Mouse (Mus musculus): ENCODE data around the gene Nck2.

DNA sequence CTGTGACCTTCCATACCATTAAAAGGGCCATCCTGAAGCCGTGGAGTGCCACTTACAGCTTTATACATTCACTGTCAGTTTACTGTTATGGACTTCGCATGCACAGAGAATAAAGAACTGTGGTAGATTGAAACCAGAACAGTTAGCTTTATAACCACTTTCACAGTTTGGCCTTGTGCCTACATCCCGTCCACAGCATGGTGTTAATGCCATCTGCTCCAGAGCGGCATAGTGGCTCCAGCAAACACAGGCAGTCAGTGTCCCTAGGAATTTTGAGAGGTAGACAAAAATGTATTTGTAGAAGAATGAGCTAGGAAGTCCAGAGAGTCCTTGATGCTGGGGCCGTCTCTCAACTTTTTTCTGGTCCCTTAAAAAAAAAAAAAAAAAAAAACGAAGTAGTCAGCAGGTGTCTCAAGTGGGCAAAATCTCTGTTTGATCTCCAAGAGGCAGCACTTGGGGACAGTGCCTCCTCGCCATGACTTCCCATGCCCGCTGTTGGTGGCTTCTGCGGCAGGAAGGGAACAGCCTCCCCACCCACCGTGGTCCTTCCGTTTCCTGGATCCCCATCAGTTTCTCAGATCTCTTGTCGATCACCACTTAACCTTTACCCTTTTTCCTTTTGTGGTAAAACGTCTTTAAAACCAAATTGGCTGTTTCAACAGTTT is 117.8 kb downstream of the Nck2 start:
- TF ChIP-seq CTCF (IDR thresholded peaks at IDR 0.05; ENCODE audit: control insufficient read depth, insufficient read depth, low read length): no peak
- TF ChIP-seq POLR2A (IDR thresholded peaks at IDR 0.05; ENCODE audit: borderline replicate concordance, control insufficient read depth, low read depth, low read length): no peak

Measured in bone marrow, adult 2 months (tissue).